Comparison of ENCODE assay signal across 21 mouse cellular contexts in the genomic region with DNA sequence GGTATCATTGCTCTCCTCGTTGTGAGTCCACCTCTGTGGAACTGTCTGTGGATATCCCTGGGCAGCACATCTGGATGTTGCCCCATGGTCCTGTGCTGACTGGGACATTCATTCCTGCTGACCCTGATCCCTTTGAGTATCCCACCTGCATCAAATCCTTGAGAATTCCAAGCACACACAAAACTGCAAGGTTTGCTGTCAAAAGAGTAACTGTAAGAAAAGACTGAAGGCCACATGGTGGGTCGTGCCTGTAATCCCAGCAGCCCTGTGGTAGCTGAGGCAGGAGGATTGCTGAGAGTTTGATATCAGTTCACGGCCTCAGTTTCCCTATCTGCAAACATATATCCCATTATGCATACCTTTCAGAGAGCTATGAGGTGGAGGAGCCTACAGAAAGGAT.
DNase-seq lines count a peak whose midpoint lies in the region; ATAC-seq and TF ChIP-seq lines count a peak whose summit lies in the region.
"Had no signal": no experiment of that assay in that cellular context is flagged by ENCODE, and none has a peak within 500 bp of the region (broad histone marks: within the 10 kb centered on the region; RNA-seq: fewer than 3 reads in every experiment).

No protein-coding gene starts in this region.

- no peak overlapping the region for H3K9ac ChIP-seq in hindbrain, embryonic 14.5 days
- no peak overlapping the region for H3K9ac ChIP-seq in hindbrain, embryonic 12.5 days
- peak overlapping the region; percentile 99 for H3K9ac ChIP-seq in CH12.LX (ENCODE audit: insufficient read depth, low read depth)

- H3K36me3 ChIP-seq in hindbrain, embryonic 14.5 days (replicated peaks; ENCODE audit: control insufficient read depth, insufficient read depth): no peaks in the 10 kb centered on the region
- H3K36me3 ChIP-seq in hindbrain, embryonic 12.5 days: no peaks in the 10 kb centered on the region
- H3K36me3 ChIP-seq in CH12.LX (replicated peaks in 1 of 2; ENCODE audit: control insufficient read depth in 1 of 2, insufficient read depth in 1 of 2, low read length in 1 of 2): peaks cover 9 to 41% of the 10 kb centered on the region in 2 experiments
- H3K36me3 ChIP-seq: G1E had no signal

- in situ Hi-C loops in CH12.LX (cut with MboI; ENCODE audit: low pct_ligation_motif_present, low pct_unique_long_range_greater_than_20kb, low sequenced_read_pairs): no loop called here

- 93% methylated on average over 3 of the region's 3 CpGs for WGBS in hindbrain, embryonic 14.5 days
- WGBS in hindbrain, embryonic 12.5 days: 94% methylated on average over 3 of the region's 3 CpGs

- TF ChIP-seq POLR2A in CH12.LX (IDR thresholded peaks at IDR 0.05; ENCODE audit: low read depth, low read length): peak; percentile 42

- H3K27ac ChIP-seq in hindbrain, embryonic 14.5 days: no peak overlapping the region
- H3K27ac ChIP-seq in hindbrain, embryonic 12.5 days: no peak overlapping the region
- peak overlapping the region; percentile 79 for H3K27ac ChIP-seq in CH12.LX (ENCODE audit: insufficient read depth, low read depth)

- no peak for TF ChIP-seq RAD21 in CH12.LX (IDR thresholded peaks at IDR 0.05; ENCODE audit: low read depth, low read length)

- TF ChIP-seq EP300 in CH12.LX (IDR thresholded peaks at IDR 0.05; ENCODE audit: low read length): no peak

- H3K9me3 ChIP-seq in hindbrain, embryonic 14.5 days (ENCODE audit: control insufficient read depth, low read length): no peaks in the 10 kb centered on the region
- no peaks in the 10 kb centered on the region for H3K9me3 ChIP-seq in hindbrain, embryonic 12.5 days (replicated peaks)
- H3K9me3 ChIP-seq in CH12.LX (replicated peaks; ENCODE audit: low read length): peaks cover 2% of the 10 kb centered on the region

- no peaks in the 10 kb centered on the region for H3K27me3 ChIP-seq in hindbrain, embryonic 14.5 days (ENCODE audit: control insufficient read depth, insufficient read depth, low read length)
- no peaks in the 10 kb centered on the region for H3K27me3 ChIP-seq in hindbrain, embryonic 12.5 days
- H3K27me3 ChIP-seq in CH12.LX (replicated peaks): no peaks in the 10 kb centered on the region
- H3K27me3 ChIP-seq: Patski had no signal

- TF ChIP-seq CTCF in CH12.LX (conservative IDR thresholded peaks at IDR 0.05 in 1 of 2, IDR thresholded peaks at IDR 0.05 in 1 of 2; ENCODE audit: low read depth in 2 of 2, low read length in 2 of 2): no peak

- dilution Hi-C loops in CH12.LX (cut with MboI; ENCODE audit: extremely low pct_ligation_motif_present, extremely low pct_unique_long_range_greater_than_20kb, low sequenced_read_pairs): no loop called here

- H3K4me3 ChIP-seq in hindbrain, embryonic 14.5 days (replicated peaks; ENCODE audit: low read length): no peak overlapping the region
- H3K4me3 ChIP-seq in hindbrain, embryonic 12.5 days: no peak overlapping the region
- H3K4me3 ChIP-seq in CH12.LX (replicated peaks in 1 of 3; ENCODE audit: low read depth in 2 of 3, low read length in 2 of 3, poor library complexity in 1 of 3): peak overlapping the region; percentile 53 to 86 (median 59)

- H3K79me2 ChIP-seq in CH12.LX (replicated peaks; ENCODE audit: control insufficient read depth, extremely low read depth, insufficient read depth, poor library complexity, severe bottlenecking): peaks cover 79% of the 10 kb centered on the region

- DNase-seq in heart, adult 11 months: peak; percentile 61
- DNase-seq in heart, postnatal 25 days (ENCODE audit: low spot score): no peak
- no peak for DNase-seq in hindbrain, embryonic 14.5 days (ENCODE audit: low spot score)
- DNase-seq in CH12.LX (ENCODE audit: extremely low read depth): no peak
- no peak for DNase-seq in right cerebral cortex, postnatal 10 days (ENCODE audit: low spot score in 2 of 2)
- DNase-seq: adrenal gland, adult 2 months; adrenal gland, adult 8-10 months; adrenal gland, postnatal 10 days; adrenal gland, postnatal 14 days; adrenal gland, postnatal 25 days; adrenal gland, postnatal 36 days; B cell, adult 2 months; cerebellum, adult 11 months; cerebellum, adult 11-12 months; cerebellum, adult 18-20 months; cerebellum, adult 2 months had no signal

- no peak overlapping the region for H3K4me2 ChIP-seq in hindbrain, embryonic 14.5 days (replicated peaks)
- H3K4me2 ChIP-seq in hindbrain, embryonic 12.5 days (replicated peaks): no peak overlapping the region
- H3K4me2 ChIP-seq in CH12.LX (ENCODE audit: insufficient read depth, low read depth, poor library complexity, severe bottlenecking): peak overlapping the region; percentile 55

- intact Hi-C loops in heart, postnatal 25 days (cut with DNase I): no loop called here

- 0 out of 2 replicates have a peak, but pooled peaks have one; percentile 2 for ATAC-seq in hindbrain, embryonic 14.5 days (ENCODE audit: low FRiP score)
- no peak for ATAC-seq in hindbrain, embryonic 12.5 days (ENCODE audit: low FRiP score)
- ATAC-seq: activated CD4-positive, CD25-positive, alpha-beta regulatory T cell, adult 4 months; CD4-positive, CD25-positive, alpha-beta regulatory T cell, adult 4 months; Patski had no signal

- 0 out of 2 replicates have a peak, but pooled peaks cover 4% of the 10 kb centered on the region for H3K4me1 ChIP-seq in hindbrain, embryonic 14.5 days (replicated peaks; ENCODE audit: control insufficient read depth, insufficient read depth, low read length)
- peaks cover 13% of the 10 kb centered on the region for H3K4me1 ChIP-seq in hindbrain, embryonic 12.5 days
- peaks cover 3 to 41% of the 10 kb centered on the region in 2 experiments; a peak in 3 of 4 replicates for H3K4me1 ChIP-seq in CH12.LX (ENCODE audit: control insufficient read depth in 1 of 2, insufficient read depth in 2 of 2)

TF ChIP-seq in CH12.LX, 34 proteins besides CTCF, POLR2A, EP300 and RAD21:
- TF ChIP-seq ETS1 (conservative IDR thresholded peaks at IDR 0.05; ENCODE audit: low read depth, low read length): peak; percentile 10; the same call in 1 of the 2 replicates
- no peak for TF ChIP-seq MAZ (IDR thresholded peaks at IDR 0.05; ENCODE audit: low read depth, low read length)
- TF ChIP-seq ZKSCAN1 (IDR thresholded peaks at IDR 0.05; ENCODE audit: borderline replicate concordance, low read depth, low read length): no peak
- peak; percentile 73 for TF ChIP-seq ZMIZ1 (IDR thresholded peaks at IDR 0.05; ENCODE audit: low read depth, low read length)
- TF ChIP-seq PAX5 (IDR thresholded peaks at IDR 0.05; ENCODE audit: low read length): no peak
TF ChIP-seq in CH12.LX: peak in this region for 2.

Comparison
In these comparisons a context has a peak if more than half of its experiments do, and no peak if none do; other contexts are left out.
1. H3K4me3 ChIP-seq: peak in CH12.LX (3 of 3); none in hindbrain, embryonic 14.5 days (single experiment) and hindbrain, embryonic 12.5 days (single experiment).